Mouse (Mus musculus): Measurements from ENCODE around the gene Sema4a. TPM values are rescaled to one million over a fixed set of nuclear protein-coding genes. Genes with fewer than 3 reads are reported as not detected.

Sema4a gene
- polyA plus RNA-seq, 1 experiment from 2014 or later = 93.1 TPM

DNA sequence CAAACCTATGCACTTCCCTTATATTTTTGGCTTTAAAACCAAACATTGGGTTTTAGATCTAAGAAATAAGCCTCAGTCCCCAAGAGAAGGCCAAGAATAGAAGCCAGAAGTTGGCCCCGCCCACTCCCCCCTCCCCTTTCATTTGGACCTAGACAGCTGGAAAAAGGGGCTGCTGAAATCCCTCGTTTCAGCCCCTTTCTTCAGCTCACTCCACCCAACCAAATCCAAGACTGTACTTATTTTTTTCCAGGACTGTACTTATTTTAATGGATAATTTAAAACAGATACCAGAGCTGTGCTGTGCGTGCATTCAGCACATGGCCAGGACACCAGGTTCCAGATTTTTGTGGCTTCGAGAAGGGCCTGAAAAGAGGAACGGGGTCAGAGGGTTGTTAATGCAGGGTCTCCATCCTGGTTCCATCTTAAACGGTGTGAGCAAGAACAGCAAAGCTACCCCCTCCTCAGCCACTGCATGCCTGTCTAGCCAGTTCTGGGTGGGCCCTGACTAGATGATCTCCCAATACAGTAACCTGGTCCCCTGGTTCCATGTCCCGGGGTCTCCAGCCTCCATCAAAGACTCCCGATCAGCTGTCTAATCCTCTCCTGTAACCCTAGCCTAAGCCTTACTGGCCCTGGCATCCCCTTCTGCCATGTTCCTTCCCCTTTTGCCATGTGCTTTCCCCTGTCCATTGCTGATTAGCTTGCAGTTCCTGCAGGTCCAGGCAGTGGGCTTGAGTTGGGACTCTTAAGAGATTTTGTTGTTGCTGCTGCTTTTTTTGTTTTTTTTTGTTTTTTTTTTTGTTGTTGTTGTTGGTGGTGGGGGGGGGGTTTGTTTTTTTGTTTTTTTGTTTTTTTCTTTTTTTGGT, 43.1 kb upstream of the Sema4a start:
- no peak overlapping the region for H3K27ac ChIP-seq (ENCODE audit: low read depth, low read length)
- 61% methylated on average over 8 of the region's 8 CpGs for WGBS
- no peak overlapping the region for H3K4me3 ChIP-seq (ENCODE audit: low read depth, low read length)
- no peak for ATAC-seq
- no peak for TF ChIP-seq CTCF (IDR thresholded peaks at IDR 0.05; ENCODE audit: low read depth)
- H3K36me3 ChIP-seq (ENCODE audit: control insufficient read depth, insufficient read depth) = no peaks in the 10 kb centered on the region
- H3K9me3 ChIP-seq (ENCODE audit: control insufficient read depth) = no peaks in the 10 kb centered on the region
- peaks cover 7% of the 10 kb centered on the region for H3K4me1 ChIP-seq (replicated peaks; ENCODE audit: control insufficient read depth, insufficient read depth, low read length)
- H3K4me2 ChIP-seq (replicated peaks; ENCODE audit: low read depth) = peak overlapping the region; percentile 86; the same call in 1 of the 2 replicates
- no peaks in the 10 kb centered on the region for H3K27me3 ChIP-seq (replicated peaks; ENCODE audit: control insufficient read depth, insufficient read depth, low read length)
- no peak overlapping the region for H3K9ac ChIP-seq (ENCODE audit: low read depth, low read length)

DNA sequence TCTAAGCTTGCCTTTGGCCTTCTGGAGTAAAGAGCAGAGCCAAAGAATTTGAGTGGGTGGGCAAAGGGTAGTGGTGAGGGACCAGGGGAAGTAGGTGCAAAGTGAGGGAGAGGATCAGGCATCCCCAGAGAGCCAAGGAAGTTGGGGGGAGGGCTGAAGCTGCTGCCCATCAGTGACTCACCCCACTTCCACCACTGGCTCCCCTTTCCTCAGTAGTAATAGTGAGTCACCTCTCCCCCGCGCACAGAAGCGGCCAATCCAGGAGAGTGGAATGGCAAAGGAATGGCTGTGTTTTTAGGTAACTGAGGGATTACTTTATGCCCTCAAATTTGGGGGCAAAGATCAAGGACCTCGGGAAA, 42.5 kb upstream of the Sema4a start:
- peak; percentile 25 for ATAC-seq
- Histone ChIP-seq H3K27ac (ENCODE audit: low read depth, low read length) (peak overlapping the region; percentile 83), H3K4me1 (replicated peaks; ENCODE audit: control insufficient read depth, insufficient read depth, low read length) (peaks cover 7% of the 10 kb centered on the region), H3K9me3 (ENCODE audit: control insufficient read depth) (no peaks in the 10 kb centered on the region), H3K27me3 (replicated peaks; ENCODE audit: control insufficient read depth, insufficient read depth, low read length) (no peaks in the 10 kb centered on the region), H3K4me3 (ENCODE audit: low read depth, low read length) (peak overlapping the region; percentile 61; the same call in 1 of the 2 replicates), H3K4me2 (replicated peaks; ENCODE audit: low read depth) (peak overlapping the region; percentile 86), H3K36me3 (ENCODE audit: control insufficient read depth, insufficient read depth) (no peaks in the 10 kb centered on the region), H3K9ac (ENCODE audit: low read depth, low read length) (no peak overlapping the region; the same call in 1 of the 2 replicates)
- 37% methylated on average over 4 of the region's 4 CpGs for WGBS
- no peak for TF ChIP-seq CTCF (IDR thresholded peaks at IDR 0.05; ENCODE audit: low read depth)

DNA sequence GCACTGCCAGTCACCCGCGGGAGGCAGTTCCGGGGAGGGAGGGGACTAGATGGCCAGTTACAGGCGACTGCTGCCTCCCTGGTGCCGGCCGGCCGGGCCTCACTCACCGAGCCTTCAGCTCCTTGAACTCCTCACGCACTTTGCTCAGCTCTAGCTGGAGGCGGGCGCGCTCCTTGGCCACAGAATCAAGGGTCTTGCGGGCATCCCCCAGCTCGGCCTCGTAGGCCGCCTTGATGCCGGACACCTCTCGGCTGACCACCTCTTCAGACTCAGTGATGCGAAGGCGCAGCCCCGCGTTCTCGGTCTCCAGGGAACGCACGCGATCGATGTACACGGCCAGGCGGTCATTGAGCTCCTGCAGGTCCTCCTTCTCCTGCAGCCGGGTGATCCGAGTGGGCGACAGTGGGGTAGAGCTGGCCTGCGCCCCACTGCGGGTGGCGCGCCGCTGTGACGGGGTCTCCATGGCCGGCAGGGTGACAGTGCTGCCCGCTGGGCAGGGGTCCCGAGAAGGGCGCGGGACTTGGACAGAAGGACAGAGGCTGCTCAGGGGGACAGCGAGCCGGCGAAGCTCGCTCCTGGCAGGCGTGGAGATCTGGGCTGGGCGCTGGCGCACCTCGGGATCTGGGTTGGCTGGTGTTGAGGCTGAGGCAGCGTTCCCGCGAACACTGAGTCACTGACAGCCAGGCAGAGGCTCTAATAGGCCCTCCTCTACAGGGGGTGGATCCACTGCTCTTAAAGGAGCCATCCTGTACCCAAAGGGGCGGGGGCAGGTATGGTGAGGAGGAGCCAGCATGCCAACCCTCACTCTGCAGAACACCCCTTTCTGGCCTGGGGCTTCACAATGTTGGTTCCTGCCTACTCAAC, 41.9 kb upstream of the Sema4a start:
- Histone ChIP-seq H3K9me3 (ENCODE audit: control insufficient read depth) (no peaks in the 10 kb centered on the region), H3K4me1 (replicated peaks; ENCODE audit: control insufficient read depth, insufficient read depth, low read length) (peaks cover 7% of the 10 kb centered on the region), H3K27me3 (replicated peaks; ENCODE audit: control insufficient read depth, insufficient read depth, low read length) (no peaks in the 10 kb centered on the region), H3K9ac (ENCODE audit: low read depth, low read length) (peak overlapping the region; percentile 69), H3K27ac (ENCODE audit: low read depth, low read length) (peak overlapping the region; percentile 83), H3K4me3 (ENCODE audit: low read depth, low read length) (peak overlapping the region; percentile 61), H3K36me3 (ENCODE audit: control insufficient read depth, insufficient read depth) (peaks cover 5% of the 10 kb centered on the region; the same call in 1 of the 2 replicates), H3K4me2 (replicated peaks; ENCODE audit: low read depth) (peak overlapping the region; percentile 86)
- WGBS = under 1% methylated on average over 55 of the region's 55 CpGs
- TF ChIP-seq CTCF (IDR thresholded peaks at IDR 0.05; ENCODE audit: low read depth) = no peak
- ATAC-seq = peak; percentile 93

DNA sequence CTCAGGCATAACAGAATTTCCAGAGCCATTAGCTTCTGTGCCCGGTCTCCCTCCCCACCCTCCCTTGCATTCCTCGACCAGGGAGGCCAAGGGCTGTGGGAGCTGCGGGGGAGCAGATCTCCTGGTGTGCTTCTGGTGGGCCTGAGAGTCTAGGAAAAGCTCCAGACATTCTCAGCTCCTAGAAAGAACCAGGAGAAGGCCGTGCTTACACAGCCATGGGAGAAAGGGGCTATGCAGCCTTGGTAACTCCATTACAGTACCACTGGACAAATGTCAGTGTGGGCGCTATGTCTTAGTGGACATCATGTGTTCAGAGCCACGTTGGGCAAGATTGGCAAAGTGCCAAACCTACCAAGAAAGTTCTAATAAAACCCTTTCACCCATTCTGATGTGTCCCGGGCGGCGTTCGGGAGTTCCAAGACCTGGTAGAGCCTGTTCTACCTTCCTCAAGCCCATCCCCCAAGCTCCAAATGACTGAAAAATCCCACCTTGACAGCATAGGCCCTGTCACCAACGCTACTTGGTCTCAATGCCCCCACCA, 41.1 kb upstream of the Sema4a start:
- 17% methylated on average over 11 of the region's 11 CpGs for WGBS
- no peaks in the 10 kb centered on the region for H3K9me3 ChIP-seq (ENCODE audit: control insufficient read depth)
- peak overlapping the region; percentile 61 for H3K4me3 ChIP-seq (ENCODE audit: low read depth, low read length)
- peak overlapping the region; percentile 69 for H3K9ac ChIP-seq (ENCODE audit: low read depth, low read length)
- peak; percentile 3; the same call in 1 of the 2 replicates for ATAC-seq
- peak overlapping the region; percentile 86 for H3K4me2 ChIP-seq (replicated peaks; ENCODE audit: low read depth)
- H3K4me1 ChIP-seq (replicated peaks; ENCODE audit: control insufficient read depth, insufficient read depth, low read length) = peaks cover 12% of the 10 kb centered on the region
- peaks cover 11% of the 10 kb centered on the region; the same call in 1 of the 2 replicates for H3K36me3 ChIP-seq (ENCODE audit: control insufficient read depth, insufficient read depth)
- TF ChIP-seq CTCF (IDR thresholded peaks at IDR 0.05; ENCODE audit: low read depth) = no peak
- H3K27me3 ChIP-seq (replicated peaks; ENCODE audit: control insufficient read depth, insufficient read depth, low read length) = no peaks in the 10 kb centered on the region
- H3K27ac ChIP-seq (ENCODE audit: low read depth, low read length) = peak overlapping the region; percentile 83

DNA sequence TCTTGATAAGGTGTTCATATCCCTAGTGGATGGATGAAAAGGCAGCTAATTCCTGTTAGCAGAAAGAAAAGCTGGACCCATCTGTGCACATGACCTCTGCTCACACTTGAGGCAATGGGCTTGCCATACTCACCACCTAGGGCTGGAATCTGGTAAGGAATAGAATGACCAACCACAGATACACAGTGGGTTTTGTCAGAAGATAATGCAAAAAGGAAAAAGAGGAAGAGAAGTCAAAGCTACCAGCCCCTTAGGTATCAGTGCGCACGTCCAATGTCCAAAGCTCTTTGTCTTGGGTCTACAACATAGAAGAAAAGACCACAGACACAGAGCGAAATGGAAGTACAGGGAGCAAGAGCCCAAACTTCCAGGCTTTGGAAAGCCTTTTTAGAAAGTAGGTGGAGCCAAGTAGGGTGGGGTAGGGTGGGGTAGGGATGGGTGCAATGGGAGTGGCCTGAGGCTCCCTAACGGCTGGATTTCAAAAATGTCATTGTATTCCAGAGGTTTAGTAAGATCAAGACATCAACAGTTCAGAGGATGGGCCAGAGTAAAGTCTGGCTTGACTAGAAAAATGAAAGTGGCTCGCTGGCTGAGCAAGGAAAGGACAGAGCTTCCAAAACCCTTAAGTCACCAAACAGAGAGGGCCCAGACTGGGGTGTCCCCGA, 40.5 kb upstream of the Sema4a start:
- Histone ChIP-seq H3K4me3 (ENCODE audit: low read depth, low read length) (peak overlapping the region; percentile 61), H3K27me3 (replicated peaks; ENCODE audit: control insufficient read depth, insufficient read depth, low read length) (no peaks in the 10 kb centered on the region), H3K4me1 (replicated peaks; ENCODE audit: control insufficient read depth, insufficient read depth, low read length) (peaks cover 12% of the 10 kb centered on the region), H3K9me3 (ENCODE audit: control insufficient read depth) (no peaks in the 10 kb centered on the region), H3K4me2 (replicated peaks; ENCODE audit: low read depth) (peak overlapping the region; percentile 86), H3K27ac (ENCODE audit: low read depth, low read length) (peak overlapping the region; percentile 54; the same call in 1 of the 2 replicates), H3K36me3 (ENCODE audit: control insufficient read depth, insufficient read depth) (peaks cover 11% of the 10 kb centered on the region; the same call in 1 of the 2 replicates), H3K9ac (ENCODE audit: low read depth, low read length) (peak overlapping the region; percentile 69; the same call in 1 of the 2 replicates)
- WGBS = 49% methylated on average over 6 of the region's 6 CpGs
- TF ChIP-seq CTCF (IDR thresholded peaks at IDR 0.05; ENCODE audit: low read depth) = no peak
- no peak for ATAC-seq

Data from intestine, postnatal 0 days (tissue).